Mouse (Mus musculus) inflammation-experienced regulatory T-cells, adult 6 months (primary cell): ENCODE data around the gene Scn3b. TPM values are rescaled to one million over a fixed set of nuclear protein-coding genes. Genes with fewer than 3 reads are reported as not detected.

Experiments
- ATAC-seq: one replicate; pipeline ENCODE4 v1.8.0; 2017
- polyA plus RNA-seq, 3 experiments: library from polyadenylated mRNA; unstranded; fragments of 100-300 nt; shearing (Covaris generic); gene quantifications; one replicate each; pipeline ENCODE4 v1.2.1; 2017

Scn3b gene
- not detected for polyA plus RNA-seq

GRCm38 (mm10) chr9:40269103-40269861 lies at the start of gene Scn3b:
Gene Scn3b (plus strand): TSS chr9:40269217.
- ATAC-seq, result no peak

- no peak for ATAC-seq
These were observed 44.7 kb upstream of the Scn3b start for GRCm38 (mm10) chr9:40224289-40224688.

GRCm38 (mm10) chr9:40227874-40228789 lies 40.9 kb upstream of the Scn3b start:
- ATAC-seq, result no peak

- ATAC-seq, result no peak
These were observed 40.1 kb upstream of the Scn3b start for GRCm38 (mm10) chr9:40228804-40229331.

GRCm38 (mm10) chr9:40229479-40229878 lies 39.5 kb upstream of the Scn3b start:
- ATAC-seq, result no peak

- ATAC-seq, result no peak
These were observed 38.0 kb upstream of the Scn3b start for GRCm38 (mm10) chr9:40231019-40231418.

- ATAC-seq, result no peak
These were observed 34.6 kb upstream of the Scn3b start for GRCm38 (mm10) chr9:40234233-40235072.

GRCm38 (mm10) chr9:40235220-40235619 lies 33.8 kb upstream of the Scn3b start:
- ATAC-seq, result no peak

GRCm38 (mm10) chr9:40239749-40240148 lies 29.3 kb upstream of the Scn3b start:
- no peak for ATAC-seq

- no peak for ATAC-seq
These were observed 28.7 kb upstream of the Scn3b start for GRCm38 (mm10) chr9:40240311-40240710.

GRCm38 (mm10) chr9:40241223-40241801 lies 27.7 kb upstream of the Scn3b start:
- ATAC-seq, result no peak

- ATAC-seq, result no peak
These were observed 26.8 kb upstream of the Scn3b start for GRCm38 (mm10) chr9:40241951-40242888.

GRCm38 (mm10) chr9:40245466-40245865 lies 23.6 kb upstream of the Scn3b start:
- no peak for ATAC-seq

- ATAC-seq, result no peak
These were observed 22.9 kb upstream of the Scn3b start for GRCm38 (mm10) chr9:40245974-40246665.

GRCm38 (mm10) chr9:40246702-40247101 lies 22.3 kb upstream of the Scn3b start:
- no peak for ATAC-seq

- ATAC-seq, result no peak
These were observed 19.9 kb upstream of the Scn3b start for GRCm38 (mm10) chr9:40249106-40249505.

- no peak for ATAC-seq
These were observed 16.6 kb upstream of the Scn3b start for GRCm38 (mm10) chr9:40252459-40252858.

GRCm38 (mm10) chr9:40263874-40264273 lies 5.1 kb upstream of the Scn3b start:
- no peak for ATAC-seq

GRCm38 (mm10) chr9:40268040-40268747 lies 823 bp upstream of the Scn3b start:
- ATAC-seq, result no peak

- ATAC-seq, result no peak
These were observed 292 bp upstream of the Scn3b start for GRCm38 (mm10) chr9:40268748-40269102.
